Mouse (Mus musculus) forebrain, embryonic 10.5 days (tissue): ENCODE results near the gene Trex1. TPM values are rescaled to one million over a fixed set of nuclear protein-coding genes. Genes with fewer than 3 reads are reported as not detected.

Source experiments
- DNase-seq: peaks from one replicate; pipeline ENCODE4 v3.0.0-alpha.2; 2017; ENCODE audit warnings: low spot score; ENCODE audit errors: extremely low spot score
- H3K27ac ChIP-seq: fragments of 300-500 bp; sonication (generic); 2 replicates; pipeline ENCODE4 v1.5.1; 2016; ENCODE audit warnings: mild to moderate bottlenecking
- H3K27me3 ChIP-seq: fragments of 300-500 bp; sonication (generic); 2 replicates; pipeline ENCODE4 v1.6.1; 2016; ENCODE audit warnings: mild to moderate bottlenecking; ENCODE audit not compliant: poor library complexity, severe bottlenecking
- H3K36me3 ChIP-seq: fragments of 300-500 bp; sonication (generic); replicated peaks from 2 replicates; pipeline ENCODE4 v1.6.1; 2016; ENCODE audit warnings: mild to moderate bottlenecking, moderate library complexity
- H3K4me1 ChIP-seq: fragments of 300-500 bp; sonication (generic); 2 replicates; pipeline ENCODE4 v1.6.1; 2016
- H3K4me3 ChIP-seq: fragments of 300-500 bp; sonication (generic); 2 replicates; pipeline ENCODE4 v1.5.1; 2016; ENCODE audit warnings: mild to moderate bottlenecking, moderate library complexity
- H3K9me3 ChIP-seq: fragments of 300-500 bp; sonication (generic); 2 replicates; pipeline ENCODE4 v1.6.1; 2016; ENCODE audit warnings: mild to moderate bottlenecking, moderate library complexity
- WGBS: fragments of 180-500 bp; shearing (Covaris S2); methylation state at CpG from one replicate; pipeline ENCODE4 v1.1.7; 2016; 5-methylcytosine and 5-hydroxymethylcytosine counted together
- polyA plus RNA-seq: library from polyadenylated mRNA; unstranded; fragments of >200 nt; fragmentation: Nextera tagmentation; extraction: Ambion mirVana; gene quantifications from 2 replicates; pipeline ENCODE4 v1.2.1, GENCODE M21; 2016

Trex1 gene
- polyA plus RNA-seq, 1 experiment from 2014 or later: 7.6 TPM

GRCm38 (mm10) chr9:109080516-109080915 is 21.0 kb upstream of the Trex1 start:
- H3K9me3 ChIP-seq: no peaks in the 10 kb centered on the region
- H3K4me1 ChIP-seq: peaks cover 27% of the 10 kb centered on the region
- no peak for DNase-seq
- 97% methylated on average over 3 of the region's 3 CpGs for WGBS
- H3K27me3 ChIP-seq: no peaks in the 10 kb centered on the region
- peaks cover 31% of the 10 kb centered on the region for H3K36me3 ChIP-seq
- 0 out of 2 replicates have a peak overlapping the region, but pooled peaks have one; percentile 91 for H3K4me3 ChIP-seq
- no peak overlapping the region for H3K27ac ChIP-seq

- H3K27ac ChIP-seq: peak within 1 kb of the TSS; percentile 91
- under 1% methylated on average over 57 of the region's 57 CpGs for WGBS
- H3K4me1 ChIP-seq: peaks cover 24% of the 10 kb centered on the region
- H3K9me3 ChIP-seq: no peaks in the 10 kb centered on the region
- H3K4me3 ChIP-seq: peak within 1 kb of the TSS; percentile 81
- H3K36me3 ChIP-seq: peaks cover 40% of the 10 kb centered on the region
- H3K27me3 ChIP-seq: no peaks in the 10 kb centered on the region
- peak; percentile 92 for DNase-seq
Observed at GRCm38 (mm10) chr9:109073661-109074573, 14.4 kb upstream of the Trex1 start, which contains the start of gene Atrip. Gene Atrip (minus strand): TSS chr9:109074124.

GRCm38 (mm10) chr9:109068095-109068735 is 8.7 kb upstream of the Trex1 start:
- Histone ChIP-seq H3K4me3 (no peak overlapping the region), H3K36me3 (peaks cover 90% of the 10 kb centered on the region), H3K27me3 (no peaks in the 10 kb centered on the region), H3K27ac (no peak overlapping the region), H3K4me1 (peaks cover 13% of the 10 kb centered on the region), H3K9me3 (no peaks in the 10 kb centered on the region)
- 93% methylated on average over 3 of the region's 3 CpGs for whole genome bisulfite sequencing
- DNase-seq: no peak

- H3K4me3 ChIP-seq: no peak overlapping the region
- H3K27ac ChIP-seq: no peak overlapping the region
- H3K9me3 ChIP-seq: no peaks in the 10 kb centered on the region
- no peak for DNase-seq
- WGBS: 87% methylated on average over 5 of the region's 5 CpGs
- peaks cover 17% of the 10 kb centered on the region for H3K4me1 ChIP-seq
- peaks cover 95% of the 10 kb centered on the region for H3K36me3 ChIP-seq
- no peaks in the 10 kb centered on the region for H3K27me3 ChIP-seq
Observed at GRCm38 (mm10) chr9:109060898-109061295, 1.4 kb upstream of the Trex1 start.

- 89% methylated on average over 16 of the region's 16 CpGs for WGBS
- H3K27ac ChIP-seq: no peak overlapping the region
Observed at GRCm38 (mm10) chr9:109060184-109060897, 807 bp upstream of the Trex1 start.

GRCm38 (mm10) chr9:109058006-109058765 is 1.3 kb downstream of the Trex1 start:
- H3K27me3 ChIP-seq: no peaks in the 10 kb centered on the region
- H3K9me3 ChIP-seq: no peaks in the 10 kb centered on the region
- H3K4me3 ChIP-seq: peak overlapping the region; percentile 33; the same call in 1 of the 2 replicates
- peak overlapping the region; percentile 84 for H3K27ac ChIP-seq
- DNase-seq: no peak
- H3K4me1 ChIP-seq: peaks cover 38% of the 10 kb centered on the region
- H3K36me3 ChIP-seq: peaks cover 68% of the 10 kb centered on the region
- 92% methylated on average over 19 of the region's 19 CpGs for WGBS

More at GRCm38 (mm10) chr9:109060184-109060897, 807 bp upstream of the Trex1 start:
- Histone ChIP-seq H3K4me3 (no peak overlapping the region), H3K4me1 (peaks cover 20% of the 10 kb centered on the region), H3K36me3 (peaks cover 89% of the 10 kb centered on the region), H3K9me3 (no peaks in the 10 kb centered on the region), H3K27me3 (no peaks in the 10 kb centered on the region)
- DNase-seq: no peak

- H3K27me3 ChIP-seq: no peaks in the 10 kb centered on the region
- no peak overlapping the region for H3K27ac ChIP-seq
- DNase-seq: no peak
- H3K4me3 ChIP-seq: no peak overlapping the region
- WGBS: 91% methylated on average over 5 of the region's 5 CpGs
- H3K4me1 ChIP-seq: peaks cover 42% of the 10 kb centered on the region
- H3K9me3 ChIP-seq: no peaks in the 10 kb centered on the region
- peaks cover 64% of the 10 kb centered on the region for H3K36me3 ChIP-seq
Observed at GRCm38 (mm10) chr9:109057543-109057942, 2.0 kb downstream of the Trex1 start.

- Histone ChIP-seq H3K27ac (no peak overlapping the region), H3K36me3 (peaks cover 58% of the 10 kb centered on the region), H3K9me3 (no peaks in the 10 kb centered on the region), H3K4me3 (no peak overlapping the region), H3K27me3 (no peaks in the 10 kb centered on the region), H3K4me1 (peaks cover 42% of the 10 kb centered on the region)
- WGBS: 90% methylated on average over 4 of the region's 4 CpGs
- no peak for DNase-seq
Observed at GRCm38 (mm10) chr9:109056916-109057315, 2.6 kb downstream of the Trex1 start.

GRCm38 (mm10) chr9:109056081-109056690 is 3.3 kb downstream of the Trex1 start:
- Histone ChIP-seq H3K9me3 (no peaks in the 10 kb centered on the region), H3K4me3 (no peak overlapping the region), H3K36me3 (peaks cover 52% of the 10 kb centered on the region), H3K27me3 (no peaks in the 10 kb centered on the region), H3K4me1 (peaks cover 42% of the 10 kb centered on the region), H3K27ac (no peak overlapping the region)
- WGBS: 93% methylated on average over 17 of the region's 17 CpGs
- no peak for DNase-seq

GRCm38 (mm10) chr9:109055271-109056030 is 4.1 kb downstream of the Trex1 start:
- no peaks in the 10 kb centered on the region for H3K9me3 ChIP-seq
- peaks cover 42% of the 10 kb centered on the region for H3K4me1 ChIP-seq
- WGBS: 95% methylated on average over 12 of the region's 12 CpGs
- H3K36me3 ChIP-seq: peaks cover 45% of the 10 kb centered on the region
- no peak for DNase-seq
- peak overlapping the region; percentile 71 for H3K27ac ChIP-seq
- H3K27me3 ChIP-seq: no peaks in the 10 kb centered on the region
- H3K4me3 ChIP-seq: peak overlapping the region; percentile 32

GRCm38 (mm10) chr9:109054712-109055111 is 4.8 kb downstream of the Trex1 start:
- Histone ChIP-seq H3K27ac (peak overlapping the region; percentile 71), H3K9me3 (no peaks in the 10 kb centered on the region), H3K4me1 (peaks cover 38% of the 10 kb centered on the region), H3K36me3 (peaks cover 38% of the 10 kb centered on the region), H3K27me3 (no peaks in the 10 kb centered on the region), H3K4me3 (peak overlapping the region; percentile 32)
- WGBS: 21% methylated on average over 7 of the region's 7 CpGs
- DNase-seq: no peak
